23 mouse cellular contexts compared by ENCODE assay signal in genomic region chr4:105354097-105354496, GRCm38 (mm10).
DNase-seq lines count a peak whose midpoint lies in the region; ATAC-seq lines count a peak whose summit lies in the region.
"Had no signal": no experiment of that assay in that cellular context is flagged by ENCODE, and none has a peak within 500 bp of the region (broad histone marks: within the 10 kb centered on the region; RNA-seq: fewer than 3 reads in every experiment).

No protein-coding gene starts in this region.

- H3K9ac ChIP-seq in neural tube, embryonic 15.5 days (replicated peaks) = no peak overlapping the region
- H3K9ac ChIP-seq: embryonic facial prominence, embryonic 13.5 days; embryonic facial prominence, embryonic 15.5 days; forebrain, embryonic 12.5 days had no signal

- WGBS in heart, embryonic 10.5 days = 74% methylated on average over 8 of the region's 8 CpGs
- WGBS in neural tube, embryonic 15.5 days = 71% methylated on average over 8 of the region's 8 CpGs

- ATAC-seq in neural tube, embryonic 15.5 days (ENCODE audit: low FRiP score) = no peak
- ATAC-seq: forebrain, embryonic 14.5 days; forebrain, embryonic 16.5 days had no signal

- no peak overlapping the region for H3K27ac ChIP-seq in heart, embryonic 10.5 days
- H3K27ac ChIP-seq in neural tube, embryonic 15.5 days (replicated peaks) = no peak overlapping the region
- H3K27ac ChIP-seq: embryonic facial prominence, embryonic 13.5 days; embryonic facial prominence, embryonic 15.5 days; forebrain, embryonic 10.5 days; forebrain, embryonic 12.5 days had no signal

- no peaks in the 10 kb centered on the region for H3K27me3 ChIP-seq in heart, embryonic 10.5 days (ENCODE audit: insufficient read depth, poor library complexity, severe bottlenecking)
- no peaks in the 10 kb centered on the region for H3K27me3 ChIP-seq in neural tube, embryonic 15.5 days (replicated peaks)
- H3K27me3 ChIP-seq: embryonic facial prominence, embryonic 13.5 days; embryonic facial prominence, embryonic 15.5 days; forebrain, embryonic 12.5 days had no signal

- H3K4me2 ChIP-seq in neural tube, embryonic 15.5 days = no peak overlapping the region
- H3K4me2 ChIP-seq: embryonic facial prominence, embryonic 13.5 days; embryonic facial prominence, embryonic 15.5 days; forebrain, embryonic 12.5 days had no signal

- H3K4me1 ChIP-seq in heart, embryonic 10.5 days = peaks cover 5% of the 10 kb centered on the region; the same call in 1 of the 2 replicates
- 0 out of 2 replicates have a peak, but pooled peaks cover 3% of the 10 kb centered on the region for H3K4me1 ChIP-seq in neural tube, embryonic 15.5 days

- DNase-seq in heart, embryonic 10.5 days (ENCODE audit: low spot score) = peak; percentile 55
- DNase-seq in heart, postnatal 4 days = no peak
- peak; percentile 12 for DNase-seq in neural tube, embryonic 10.5 days (ENCODE audit: extremely low spot score, low spot score)
- peak; percentile 52 for DNase-seq in testis, postnatal 10 days (ENCODE audit: low spot score)
- no peak for DNase-seq in ovary, postnatal 36 days (ENCODE audit: low spot score)
- no peak for DNase-seq in embryo, embryonic 10.5 days (ENCODE audit: low spot score)
- DNase-seq: adrenal gland, adult 2 months; adrenal gland, postnatal 10 days; adrenal gland, postnatal 36 days; cerebellum, adult 11-12 months; cerebellum, adult 2 months; cerebellum, adult 9-10 months; cerebellum, postnatal 10 days; cerebellum, postnatal 25 days; embryo, embryonic 11 days had no signal

- H3K36me3 ChIP-seq in heart, embryonic 10.5 days = no peaks in the 10 kb centered on the region
- H3K36me3 ChIP-seq in neural tube, embryonic 15.5 days = no peaks in the 10 kb centered on the region
- H3K36me3 ChIP-seq: embryonic facial prominence, embryonic 13.5 days; embryonic facial prominence, embryonic 15.5 days; forebrain, embryonic 10.5 days; forebrain, embryonic 12.5 days had no signal

- H3K4me3 ChIP-seq in heart, embryonic 10.5 days = no peak overlapping the region
- H3K4me3 ChIP-seq in neural tube, embryonic 15.5 days (replicated peaks) = no peak overlapping the region
- H3K4me3 ChIP-seq: embryonic facial prominence, embryonic 13.5 days; embryonic facial prominence, embryonic 15.5 days; erythroblast, embryonic 14.5 days; forebrain, embryonic 10.5 days; forebrain, embryonic 12.5 days had no signal

- H3K9me3 ChIP-seq in heart, embryonic 10.5 days = no peaks in the 10 kb centered on the region
- H3K9me3 ChIP-seq in neural tube, embryonic 15.5 days (replicated peaks) = no peaks in the 10 kb centered on the region
- H3K9me3 ChIP-seq: embryonic facial prominence, embryonic 13.5 days; embryonic facial prominence, embryonic 15.5 days; forebrain, embryonic 10.5 days; forebrain, embryonic 12.5 days had no signal

Comparison
In these comparisons a context has a peak if more than half of its experiments do, and no peak if none do; other contexts are left out.
1. DNase-seq: peak in heart, embryonic 10.5 days (single experiment), neural tube, embryonic 10.5 days (single experiment) and testis, postnatal 10 days (single experiment); none in heart, postnatal 4 days (single experiment), ovary, postnatal 36 days (single experiment) and embryo, embryonic 10.5 days (single experiment).